Mouse (Mus musculus): Measurements from ENCODE around the gene Gm49368. TPM values are rescaled to one million over a fixed set of nuclear protein-coding genes. Genes with fewer than 3 reads are reported as not detected.

The Gm49368 gene
- total and polyA plus RNA-seq, 3 experiments = 0.23 TPM; not detected in 2

DNA sequence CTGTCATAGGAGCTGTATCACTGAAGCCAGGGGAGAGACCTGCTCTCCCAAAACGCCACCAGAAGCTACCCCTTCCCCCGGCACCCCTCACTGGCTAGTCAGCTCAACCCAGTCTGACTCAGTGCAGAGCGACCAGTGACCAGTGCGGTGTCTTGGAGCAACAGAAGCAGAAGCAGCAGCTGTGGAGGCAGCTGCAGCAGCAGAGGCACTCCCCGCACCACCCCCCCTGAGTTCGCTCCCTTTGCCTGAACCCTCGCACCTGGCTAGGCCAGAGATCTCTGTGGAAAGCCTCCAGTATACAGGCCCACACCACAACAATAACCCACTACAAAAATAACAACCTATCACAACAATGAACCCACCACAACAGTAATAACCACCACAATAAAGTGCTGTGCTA is 3.9 kb upstream of the Gm49368 start:
- Histone ChIP-seq H3K4me3 (no peak overlapping the region), H3K27ac (no peak overlapping the region), H3K27me3 (ENCODE audit: control insufficient read depth, insufficient read depth, low read length) (no peaks in the 10 kb centered on the region), H3K4me1 (ENCODE audit: control insufficient read depth, insufficient read depth, low read length) (peaks cover 1% of the 10 kb centered on the region), H3K79me2 (replicated peaks; ENCODE audit: control insufficient read depth, insufficient read depth, low read length) (no peaks in the 10 kb centered on the region), H3K36me3 (ENCODE audit: control insufficient read depth, insufficient read depth, low read length) (no peaks in the 10 kb centered on the region), H3K9ac (ENCODE audit: low read depth, low read length) (no peak overlapping the region)
- intact Hi-C loops (cut with DNase I) = no loop called here
- TF ChIP-seq CTCF (IDR thresholded peaks at IDR 0.05) (no peak), EP300 (IDR thresholded peaks at IDR 0.05; ENCODE audit: insufficient read depth, low read depth, low read length) (no peak), POLR2A (IDR thresholded peaks at IDR 0.05; ENCODE audit: insufficient read depth, low read depth, low read length) (no peak)
- 65% methylated on average over 7 of the region's 7 CpGs for WGBS
- DNase-seq = peak in 1 of 2 experiments; percentile 40

DNA sequence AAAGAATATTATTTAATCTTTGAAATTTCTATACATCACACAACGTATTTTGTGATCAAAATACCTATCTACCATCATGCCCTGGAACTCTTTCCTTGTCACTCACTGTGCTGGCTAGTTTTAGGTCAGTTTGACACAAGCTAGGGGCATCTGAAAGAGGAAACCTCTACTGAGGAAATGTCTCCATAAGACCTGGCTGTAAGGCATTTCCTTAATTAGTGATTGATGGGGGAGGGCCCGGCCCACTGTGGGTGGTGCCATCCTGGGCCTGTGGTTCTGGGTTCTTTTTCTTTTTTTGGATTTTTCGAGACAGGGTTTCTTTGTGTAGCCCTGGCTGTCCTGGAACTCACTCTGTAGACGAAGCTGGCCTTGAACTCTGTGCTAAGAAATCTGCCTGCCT is 3.4 kb upstream of the Gm49368 start:
- intact Hi-C loops (cut with DNase I) = no loop called here
- 75% methylated on average over 4 of the region's 4 CpGs for WGBS
- Histone ChIP-seq H3K36me3 (ENCODE audit: control insufficient read depth, insufficient read depth, low read length) (no peaks in the 10 kb centered on the region), H3K27ac (no peak overlapping the region), H3K9ac (ENCODE audit: low read depth, low read length) (no peak overlapping the region), H3K4me1 (ENCODE audit: control insufficient read depth, insufficient read depth, low read length) (peaks cover 1% of the 10 kb centered on the region), H3K27me3 (ENCODE audit: control insufficient read depth, insufficient read depth, low read length) (no peaks in the 10 kb centered on the region), H3K79me2 (replicated peaks; ENCODE audit: control insufficient read depth, insufficient read depth, low read length) (no peaks in the 10 kb centered on the region), H3K4me3 (no peak overlapping the region)
- no peak for TF ChIP-seq EP300 (IDR thresholded peaks at IDR 0.05; ENCODE audit: insufficient read depth, low read depth, low read length)
- no peak for TF ChIP-seq POLR2A (IDR thresholded peaks at IDR 0.05; ENCODE audit: insufficient read depth, low read depth, low read length)
- TF ChIP-seq CTCF (IDR thresholded peaks at IDR 0.05) = no peak
- no peak for DNase-seq

DNA sequence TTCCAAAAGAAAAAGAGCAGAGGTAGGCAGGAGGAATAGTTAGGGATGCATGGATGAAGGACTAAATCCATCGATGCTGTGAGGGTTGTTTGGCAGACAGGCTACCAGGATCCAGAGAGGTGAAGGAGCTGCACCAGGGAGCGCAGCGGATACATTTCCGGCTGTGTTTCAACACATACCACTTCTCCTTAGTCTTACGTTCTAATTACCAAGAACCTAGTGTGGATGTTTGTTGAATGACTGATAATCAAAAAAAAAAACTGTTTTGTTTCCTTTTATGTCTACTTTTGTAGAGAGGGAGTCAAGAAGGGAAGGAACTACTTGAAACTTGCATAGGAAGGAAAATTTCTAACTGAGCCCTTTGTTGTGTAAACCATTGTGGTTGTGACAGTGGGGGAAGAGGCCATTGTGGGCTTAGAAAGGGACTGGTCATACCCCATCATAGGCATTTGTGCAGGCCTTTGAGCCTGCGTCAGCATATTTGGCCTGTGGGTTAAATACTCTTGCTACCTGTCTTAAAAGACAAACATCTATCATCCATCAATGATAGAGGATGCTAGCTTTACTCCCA is 813 bp downstream of the Gm49368 start:
- H3K36me3 ChIP-seq (ENCODE audit: control insufficient read depth, insufficient read depth, low read length) = no peaks in the 10 kb centered on the region
- no peak for TF ChIP-seq CTCF (IDR thresholded peaks at IDR 0.05)
- TF ChIP-seq POLR2A (IDR thresholded peaks at IDR 0.05; ENCODE audit: insufficient read depth, low read depth, low read length) = no peak
- TF ChIP-seq EP300 (IDR thresholded peaks at IDR 0.05; ENCODE audit: insufficient read depth, low read depth, low read length) = no peak
- H3K4me3 ChIP-seq = no peak overlapping the region
- no peaks in the 10 kb centered on the region for H3K4me1 ChIP-seq (ENCODE audit: control insufficient read depth, insufficient read depth, low read length)
- no peaks in the 10 kb centered on the region for H3K27me3 ChIP-seq (ENCODE audit: control insufficient read depth, insufficient read depth, low read length)
- 78% methylated on average over 6 of the region's 6 CpGs for WGBS
- no peak overlapping the region for H3K27ac ChIP-seq
- no peaks in the 10 kb centered on the region; the same call in 1 of the 2 replicates for H3K79me2 ChIP-seq (replicated peaks; ENCODE audit: control insufficient read depth, insufficient read depth, low read length)
- H3K9ac ChIP-seq (ENCODE audit: low read depth, low read length) = no peak overlapping the region
- DNase-seq = no peak
- intact Hi-C loops (cut with DNase I) = no loop called here

DNA sequence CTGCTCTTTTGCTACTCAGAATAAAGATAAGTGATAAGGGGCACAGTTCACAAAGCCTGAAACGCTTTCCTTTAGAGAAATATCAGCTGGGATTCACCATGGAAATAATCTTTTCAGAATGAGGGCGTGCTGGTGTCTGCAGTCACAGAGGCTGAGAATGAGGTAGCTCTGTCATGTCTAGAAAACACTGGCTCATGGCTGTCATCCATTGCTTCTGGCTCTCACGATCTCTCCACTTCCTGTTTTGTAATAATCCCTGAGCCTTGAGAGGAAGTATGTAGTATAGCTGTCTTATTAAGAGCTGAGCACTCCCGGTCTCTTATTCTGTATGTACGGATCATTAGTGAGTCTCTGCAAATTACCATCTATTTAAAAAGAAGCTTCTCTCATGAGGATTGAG is 3.1 kb downstream of the Gm49368 start:
- intact Hi-C loops (cut with DNase I) = no loop called here
- Histone ChIP-seq H3K27ac (no peak overlapping the region), H3K79me2 (replicated peaks; ENCODE audit: control insufficient read depth, insufficient read depth, low read length) (no peaks in the 10 kb centered on the region; the same call in 1 of the 2 replicates), H3K4me3 (no peak overlapping the region), H3K4me1 (ENCODE audit: control insufficient read depth, insufficient read depth, low read length) (no peaks in the 10 kb centered on the region), H3K27me3 (ENCODE audit: control insufficient read depth, insufficient read depth, low read length) (no peaks in the 10 kb centered on the region), H3K36me3 (ENCODE audit: control insufficient read depth, insufficient read depth, low read length) (no peaks in the 10 kb centered on the region), H3K9ac (ENCODE audit: low read depth, low read length) (no peak overlapping the region)
- WGBS = 49% methylated on average over 5 of the region's 5 CpGs
- no peak for TF ChIP-seq CTCF (IDR thresholded peaks at IDR 0.05)
- no peak for TF ChIP-seq EP300 (IDR thresholded peaks at IDR 0.05; ENCODE audit: insufficient read depth, low read depth, low read length)
- TF ChIP-seq POLR2A (IDR thresholded peaks at IDR 0.05; ENCODE audit: insufficient read depth, low read depth, low read length) = no peak
- no peak for DNase-seq

DNA sequence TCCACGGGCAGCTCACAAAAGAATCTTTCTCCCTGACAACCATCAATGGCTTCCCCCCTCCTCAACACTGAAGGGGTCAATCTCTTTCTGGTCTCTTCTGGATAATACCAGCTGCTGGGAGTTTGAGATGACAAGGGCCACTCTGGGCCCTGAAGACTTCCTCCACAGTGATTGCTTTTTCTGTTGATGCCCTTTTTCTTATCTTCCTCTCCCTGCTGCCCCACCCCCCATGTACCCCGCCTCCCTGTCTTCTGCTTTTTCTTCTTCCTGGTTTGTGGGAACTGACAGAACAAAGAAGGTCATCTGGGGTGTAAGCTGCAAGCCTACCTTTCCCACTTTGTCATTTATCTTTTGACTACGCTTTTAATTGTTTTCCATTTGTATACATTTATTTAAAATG is 5.4 kb downstream of the Gm49368 start:
- Histone ChIP-seq H3K36me3 (ENCODE audit: control insufficient read depth, insufficient read depth, low read length) (no peaks in the 10 kb centered on the region), H3K79me2 (replicated peaks; ENCODE audit: control insufficient read depth, insufficient read depth, low read length) (no peaks in the 10 kb centered on the region; the same call in 1 of the 2 replicates), H3K4me3 (no peak overlapping the region), H3K27ac (no peak overlapping the region), H3K27me3 (ENCODE audit: control insufficient read depth, insufficient read depth, low read length) (no peaks in the 10 kb centered on the region), H3K4me1 (ENCODE audit: control insufficient read depth, insufficient read depth, low read length) (no peaks in the 10 kb centered on the region), H3K9ac (ENCODE audit: low read depth, low read length) (no peak overlapping the region)
- WGBS = 55% methylated on average over 3 of the region's 3 CpGs
- intact Hi-C loops (cut with DNase I) = no loop called here
- TF ChIP-seq POLR2A (IDR thresholded peaks at IDR 0.05; ENCODE audit: insufficient read depth, low read depth, low read length) (no peak), EP300 (IDR thresholded peaks at IDR 0.05; ENCODE audit: insufficient read depth, low read depth, low read length) (no peak), CTCF (IDR thresholded peaks at IDR 0.05) (no peak)
- peak in 1 of 2 experiments; percentile 28 for DNase-seq

DNA sequence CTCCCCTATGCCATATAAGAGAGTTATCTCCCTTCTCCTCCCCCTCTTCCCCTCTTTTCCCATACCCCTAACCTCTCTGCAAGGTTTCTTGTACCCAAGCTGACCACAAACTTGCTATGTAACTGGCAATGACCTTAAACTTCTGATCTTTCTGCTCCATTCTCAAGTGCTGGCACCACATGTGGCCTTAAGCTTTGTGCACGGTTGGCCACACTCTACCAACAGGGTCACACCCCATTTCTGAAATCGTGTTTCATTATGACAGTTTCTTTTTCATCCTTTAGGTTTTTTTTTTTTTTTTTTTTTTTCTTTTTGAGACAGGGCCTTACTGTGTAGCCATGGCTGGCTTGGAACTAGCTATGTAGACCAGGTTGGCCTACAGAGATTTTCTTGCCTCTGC is 7.4 kb downstream of the Gm49368 start:
- WGBS = 72% methylated on average over 2 of the region's 2 CpGs
- Histone ChIP-seq H3K27me3 (ENCODE audit: control insufficient read depth, insufficient read depth, low read length) (no peaks in the 10 kb centered on the region), H3K4me1 (ENCODE audit: control insufficient read depth, insufficient read depth, low read length) (no peaks in the 10 kb centered on the region), H3K4me3 (no peak overlapping the region), H3K79me2 (replicated peaks; ENCODE audit: control insufficient read depth, insufficient read depth, low read length) (no peaks in the 10 kb centered on the region; the same call in 1 of the 2 replicates), H3K27ac (no peak overlapping the region), H3K9ac (ENCODE audit: low read depth, low read length) (no peak overlapping the region), H3K36me3 (ENCODE audit: control insufficient read depth, insufficient read depth, low read length) (no peaks in the 10 kb centered on the region)
- DNase-seq = no peak
- intact Hi-C loops (cut with DNase I) = no loop called here
- no peak for TF ChIP-seq POLR2A (IDR thresholded peaks at IDR 0.05; ENCODE audit: insufficient read depth, low read depth, low read length)
- TF ChIP-seq EP300 (IDR thresholded peaks at IDR 0.05; ENCODE audit: insufficient read depth, low read depth, low read length) = no peak
- no peak for TF ChIP-seq CTCF (IDR thresholded peaks at IDR 0.05)
